Mouse (Mus musculus) limb, embryonic 15.5 days (tissue): ENCODE results near the gene Pnrc1. TPM values are rescaled to one million over a fixed set of nuclear protein-coding genes. Genes with fewer than 3 reads are reported as not detected.

Experiments used
- ATAC-seq: fragments of 200-750 bp; cut with Nextera tagmentation; 2 replicates; pipeline ENCODE4 v1.8.0; 2017; ENCODE audit warnings: low read depth, moderate TSS enrichment; ENCODE audit not compliant: insufficient number of reproducible peaks, low FRiP score, low TSS enrichment
- H3K27ac ChIP-seq: fragments of 300-500 bp; sonication (generic); 2 replicates; pipeline ENCODE4 v1.5.1; 2015; ENCODE audit warnings: moderate library complexity, mild to moderate bottlenecking, inconsistent platforms
- H3K27me3 ChIP-seq: fragments of 300-500 bp; sonication (generic); 2 replicates; pipeline ENCODE4 v1.6.1; 2015; ENCODE audit warnings: inconsistent platforms
- H3K36me3 ChIP-seq: fragments of 300-500 bp; sonication (generic); 2 replicates; pipeline ENCODE4 v1.6.1; 2015; ENCODE audit warnings: inconsistent platforms
- H3K4me1 ChIP-seq: fragments of 300-500 bp; sonication (generic); 2 replicates; pipeline ENCODE4 v1.6.1; 2015; ENCODE audit warnings: inconsistent platforms
- H3K4me2 ChIP-seq: fragments of 300-500 bp; sonication (generic); 2 replicates; pipeline ENCODE4 v1.6.1; 2015; ENCODE audit warnings: mild to moderate bottlenecking, inconsistent platforms
- H3K4me3 ChIP-seq: fragments of 300-500 bp; sonication (generic); 2 replicates; pipeline ENCODE4 v1.5.1; 2015; ENCODE audit warnings: mild to moderate bottlenecking, inconsistent platforms
- H3K9ac ChIP-seq: fragments of 300-500 bp; sonication (generic); 2 replicates; pipeline ENCODE4 v1.6.1; 2015; ENCODE audit warnings: inconsistent platforms
- H3K9me3 ChIP-seq: fragments of 300-500 bp; sonication (generic); 2 replicates; pipeline ENCODE4 v1.6.1; 2016; ENCODE audit warnings: inconsistent platforms
- WGBS: fragments of 180-500 bp; shearing (Covaris S2); methylation state at CpG from one replicate; pipeline ENCODE4 v1.1.7; 2015; 5-methylcytosine and 5-hydroxymethylcytosine counted together
- polyA plus RNA-seq: library from polyadenylated mRNA; unstranded; fragments of >200 nt; fragmentation: Nextera tagmentation; extraction: Ambion mirVana; gene quantifications from 2 replicates; pipeline ENCODE4 v1.2.1, GENCODE M21; 2015

Gene Pnrc1
- polyA plus RNA-seq, 1 experiment from 2014 or later: 98.1 TPM

DNA sequence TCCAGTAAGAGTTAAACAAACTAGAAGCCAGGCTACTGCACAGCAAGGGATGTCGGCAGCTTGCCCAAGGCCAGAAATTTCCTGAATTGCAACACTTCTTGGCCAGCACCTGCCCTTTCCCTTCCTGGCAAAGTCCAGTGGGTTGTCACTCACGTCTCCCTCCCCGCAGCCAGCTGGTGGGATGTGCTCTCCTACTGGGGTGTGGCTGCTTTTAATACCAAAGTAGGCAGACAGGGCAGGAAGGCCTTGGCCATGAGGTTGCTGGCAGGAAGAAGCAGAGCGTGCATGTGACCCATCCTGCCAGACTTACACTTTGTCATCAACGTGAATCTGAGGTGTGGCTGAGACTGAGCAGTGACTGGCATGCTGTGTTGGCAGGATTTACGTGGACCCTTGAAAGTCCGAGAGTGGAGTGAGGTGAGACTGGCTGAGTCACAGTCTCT, 28.6 kb downstream of the Pnrc1 start:
- WGBS: 34% methylated on average over 7 of the region's 7 CpGs
- no peaks in the 10 kb centered on the region for H3K27me3 ChIP-seq
- peak overlapping the region; percentile 1; the same call in 1 of the 2 replicates for H3K4me2 ChIP-seq
- H3K27ac ChIP-seq: peak overlapping the region; percentile 65
- H3K4me1 ChIP-seq: peaks cover 6% of the 10 kb centered on the region; the same call in 1 of the 2 replicates
- H3K9ac ChIP-seq: no peak overlapping the region
- H3K9me3 ChIP-seq: no peaks in the 10 kb centered on the region
- ATAC-seq: peak; percentile 81
- no peaks in the 10 kb centered on the region for H3K36me3 ChIP-seq
- H3K4me3 ChIP-seq: no peak overlapping the region

DNA sequence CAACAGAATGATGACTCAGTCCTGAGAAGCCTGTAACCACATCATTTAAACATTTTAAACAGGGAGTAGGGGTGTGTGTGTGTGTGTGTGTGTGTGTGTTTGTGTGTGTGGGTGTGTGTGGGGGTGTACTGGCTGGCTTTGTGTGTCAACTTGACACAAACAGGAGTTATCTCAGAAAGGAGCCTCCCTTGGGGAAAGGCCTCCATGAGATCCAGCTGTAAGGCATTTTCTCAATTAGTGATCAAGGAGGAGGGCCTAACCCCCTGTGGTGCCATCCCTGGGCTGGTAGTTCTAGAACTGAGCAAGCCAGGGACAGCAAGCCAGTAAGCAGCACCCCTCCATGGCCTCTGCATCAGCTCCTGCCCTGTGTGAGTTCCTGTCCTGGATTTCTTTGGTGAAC, 29.7 kb downstream of the Pnrc1 start:
- H3K4me2 ChIP-seq: no peak overlapping the region
- no peak for ATAC-seq
- H3K9me3 ChIP-seq: no peaks in the 10 kb centered on the region
- no peaks in the 10 kb centered on the region for H3K36me3 ChIP-seq
- peaks cover 6% of the 10 kb centered on the region; the same call in 1 of the 2 replicates for H3K4me1 ChIP-seq
- H3K27ac ChIP-seq: no peak overlapping the region
- no peaks in the 10 kb centered on the region for H3K27me3 ChIP-seq
- no peak overlapping the region for H3K4me3 ChIP-seq
- H3K9ac ChIP-seq: no peak overlapping the region

DNA sequence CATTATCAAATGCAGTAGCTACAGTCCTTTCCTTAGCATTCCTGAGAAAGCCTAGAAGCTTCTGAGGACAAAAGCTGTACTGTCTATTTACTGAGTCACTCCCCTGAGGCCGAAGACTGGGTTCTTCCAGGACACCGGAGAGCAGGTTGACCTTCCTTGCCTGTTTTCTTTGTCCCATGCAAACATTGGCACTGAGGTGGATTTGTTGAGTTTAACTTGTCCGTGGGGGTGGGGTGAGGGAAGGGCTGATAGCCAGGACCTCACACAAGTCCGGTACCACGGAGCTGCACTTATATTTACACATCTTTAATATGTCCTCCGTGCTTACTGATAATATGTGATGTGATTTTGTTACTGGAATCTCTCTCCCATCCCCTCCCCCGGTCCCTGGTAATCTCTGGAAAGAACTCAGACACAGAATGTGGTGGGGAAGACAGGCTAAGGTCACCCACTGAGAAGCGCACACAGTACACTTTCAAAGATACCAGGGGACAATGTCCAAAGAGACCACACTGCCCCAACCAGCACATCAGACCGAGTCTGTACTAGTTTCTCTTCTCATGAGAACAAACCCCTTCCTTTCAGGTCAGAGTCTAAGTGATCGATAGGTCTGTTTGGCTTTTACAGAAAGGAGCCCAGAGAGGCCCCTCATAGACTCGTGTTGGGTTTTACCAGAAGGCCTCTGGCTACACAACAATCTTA, 32.5 kb downstream of the Pnrc1 start:
- H3K4me2 ChIP-seq: no peak overlapping the region
- no peak overlapping the region for H3K27ac ChIP-seq
- no peaks in the 10 kb centered on the region for H3K27me3 ChIP-seq
- H3K4me3 ChIP-seq: no peak overlapping the region
- no peaks in the 10 kb centered on the region for H3K36me3 ChIP-seq
- H3K9ac ChIP-seq: no peak overlapping the region
- no peak for ATAC-seq
- peaks cover 6% of the 10 kb centered on the region; the same call in 1 of the 2 replicates for H3K4me1 ChIP-seq
- no peaks in the 10 kb centered on the region for H3K9me3 ChIP-seq
- WGBS: 75% methylated on average over 11 of the region's 11 CpGs

DNA sequence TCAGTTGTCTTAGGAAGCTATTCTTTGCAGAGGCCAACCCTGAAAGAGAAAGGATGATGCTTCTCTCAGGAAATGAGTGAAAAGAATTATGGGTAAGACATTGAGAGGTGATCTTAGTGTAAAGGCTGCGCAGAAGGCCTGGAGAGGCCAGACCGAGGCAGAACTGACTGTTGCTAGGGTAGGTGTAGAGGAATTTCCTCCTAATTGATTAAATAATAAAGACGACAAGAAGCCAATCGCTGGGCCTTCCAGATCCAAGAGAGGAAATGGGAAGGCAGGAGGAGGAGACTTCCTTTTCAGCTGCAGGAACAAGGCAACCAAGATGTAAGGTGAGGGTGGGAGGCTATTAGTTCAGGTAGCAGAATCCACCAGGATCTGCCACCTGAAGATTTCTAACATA, 35.3 kb downstream of the Pnrc1 start:
- WGBS: 81% methylated on average over 4 of the region's 4 CpGs
- no peak for ATAC-seq
- no peaks in the 10 kb centered on the region for H3K27me3 ChIP-seq
- no peak overlapping the region for H3K9ac ChIP-seq
- no peaks in the 10 kb centered on the region for H3K4me1 ChIP-seq
- H3K4me2 ChIP-seq: no peak overlapping the region
- no peaks in the 10 kb centered on the region for H3K36me3 ChIP-seq
- no peak overlapping the region for H3K4me3 ChIP-seq
- H3K9me3 ChIP-seq: no peaks in the 10 kb centered on the region
- H3K27ac ChIP-seq: no peak overlapping the region

DNA sequence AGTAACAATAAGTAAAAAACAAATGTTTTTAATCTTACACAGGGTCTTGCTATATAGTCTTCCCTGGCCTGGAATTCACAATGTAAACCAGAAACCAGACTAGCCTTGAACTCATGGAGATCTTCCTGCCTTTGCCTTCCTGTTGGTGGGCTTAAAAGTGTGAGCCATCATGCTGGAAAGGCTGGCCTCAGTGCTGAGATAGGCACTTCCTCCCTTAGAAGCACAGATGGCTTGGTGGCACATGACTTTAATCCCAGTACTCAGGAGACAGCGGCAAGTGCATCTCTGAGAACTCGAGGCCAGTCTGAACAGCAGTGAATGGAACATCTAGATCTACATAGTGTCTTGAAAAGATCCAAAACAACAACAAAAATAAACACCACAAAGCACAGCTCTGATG, 39.1 kb downstream of the Pnrc1 start:
- Histone ChIP-seq H3K27ac (no peak overlapping the region), H3K9ac (no peak overlapping the region), H3K4me1 (peaks cover 7% of the 10 kb centered on the region), H3K36me3 (peaks cover 1% of the 10 kb centered on the region; the same call in 1 of the 2 replicates), H3K9me3 (no peaks in the 10 kb centered on the region), H3K27me3 (no peaks in the 10 kb centered on the region), H3K4me3 (no peak overlapping the region), H3K4me2 (no peak overlapping the region)
- 87% methylated on average over 2 of the region's 2 CpGs for WGBS
- no peak for ATAC-seq

DNA sequence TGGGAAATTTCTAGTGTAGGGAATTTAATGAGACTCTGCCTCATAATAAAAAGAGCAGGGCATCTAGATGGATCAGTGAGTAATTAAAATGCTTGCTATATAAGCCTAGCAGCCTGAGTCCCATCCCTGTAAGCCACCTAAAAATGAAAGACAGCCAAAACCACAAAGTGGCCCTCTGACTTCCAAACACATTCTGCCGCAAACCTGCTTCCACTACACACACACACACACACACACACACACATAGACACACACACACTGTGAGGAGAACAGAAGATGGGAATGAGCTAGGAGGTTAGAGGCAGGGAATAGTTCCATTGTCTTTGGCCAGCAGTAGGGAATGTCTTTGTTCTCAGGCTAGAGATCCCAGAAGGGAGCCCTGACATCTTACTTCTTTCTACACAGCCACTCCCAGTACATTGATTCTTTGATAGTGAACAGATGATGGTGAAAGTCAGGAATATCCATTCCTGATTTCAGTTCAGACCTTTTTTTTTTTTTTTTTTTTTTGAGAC, 40.2 kb downstream of the Pnrc1 start:
- Histone ChIP-seq H3K4me1 (peaks cover 17% of the 10 kb centered on the region), H3K4me2 (no peak overlapping the region), H3K27me3 (no peaks in the 10 kb centered on the region), H3K4me3 (no peak overlapping the region), H3K36me3 (peaks cover 11% of the 10 kb centered on the region), H3K9ac (no peak overlapping the region), H3K27ac (no peak overlapping the region), H3K9me3 (no peaks in the 10 kb centered on the region)
- WGBS: 75% methylated on average over 1 of the region's 1 CpGs
- no peak for ATAC-seq

DNA sequence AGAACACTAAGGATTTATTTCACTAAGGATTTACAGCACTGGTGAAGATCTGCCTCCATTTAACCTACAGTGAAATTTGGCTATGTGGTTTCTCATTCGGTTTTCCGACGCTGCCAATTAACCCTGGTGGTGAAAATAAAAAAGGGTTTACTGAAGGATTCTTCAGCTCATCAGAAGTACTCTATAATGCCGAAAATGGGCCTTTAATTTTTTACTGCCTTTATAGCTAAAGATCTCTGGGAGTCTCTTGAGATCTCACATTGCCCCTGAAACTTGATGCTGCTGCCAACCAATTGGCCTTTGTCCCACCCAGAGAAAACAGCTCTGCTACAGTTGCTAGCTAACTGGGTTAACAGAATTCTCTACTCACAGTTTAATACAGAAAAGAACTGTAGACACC, 41.0 kb downstream of the Pnrc1 start:
- no peak for ATAC-seq
- H3K9ac ChIP-seq: peak overlapping the region; percentile 33; the same call in 1 of the 2 replicates
- H3K4me2 ChIP-seq: peak overlapping the region; percentile 46
- H3K4me3 ChIP-seq: peak overlapping the region; percentile 89
- H3K36me3 ChIP-seq: peaks cover 19% of the 10 kb centered on the region
- WGBS: 2% methylated on average over 4 of the region's 4 CpGs
- H3K4me1 ChIP-seq: peaks cover 20% of the 10 kb centered on the region
- no peaks in the 10 kb centered on the region for H3K27me3 ChIP-seq
- no peaks in the 10 kb centered on the region for H3K9me3 ChIP-seq
- peak overlapping the region; percentile 100 for H3K27ac ChIP-seq

DNA sequence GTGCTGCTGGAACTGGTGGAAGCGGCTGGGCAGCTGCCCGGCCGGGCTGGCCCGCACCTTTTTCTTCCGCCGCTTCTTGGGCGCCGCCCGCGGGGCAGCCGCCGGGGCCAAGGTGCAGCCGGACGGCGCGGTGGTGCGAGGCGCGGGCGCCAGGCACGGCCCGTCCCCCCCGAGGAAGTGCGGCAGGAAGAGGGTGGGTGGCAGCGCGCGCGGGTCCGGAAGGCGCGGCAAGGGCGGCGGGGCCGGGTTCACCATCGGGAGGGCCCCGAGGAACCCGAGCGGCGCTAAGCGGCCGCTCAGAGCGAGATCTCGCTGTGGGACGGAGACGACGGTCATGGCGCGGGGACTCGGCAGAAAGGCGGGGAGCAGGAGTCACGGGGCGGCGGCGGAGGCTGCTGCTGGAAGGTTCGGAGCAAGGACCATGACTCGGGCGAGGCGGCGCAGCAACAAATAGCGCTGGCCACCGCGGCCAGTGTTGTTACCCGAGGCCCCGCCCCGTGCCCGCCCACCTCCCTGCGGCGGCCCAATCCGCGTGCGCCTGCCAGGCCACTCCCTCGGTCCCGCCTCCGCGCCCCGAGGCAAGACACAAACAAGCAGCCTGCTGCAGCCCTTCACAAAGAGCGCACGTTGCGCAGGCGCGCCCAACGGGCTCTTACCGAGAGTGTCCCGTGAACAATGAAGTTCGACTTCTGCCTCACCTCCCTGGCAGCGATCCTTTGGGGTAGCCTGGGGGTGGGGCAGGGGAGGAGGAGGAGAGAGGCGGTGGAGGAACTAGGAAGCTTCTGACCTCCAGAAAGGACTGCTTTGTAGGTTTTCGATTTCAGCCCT, 41.7 kb downstream of the Pnrc1 start:
- peak; percentile 90 for ATAC-seq
- Histone ChIP-seq H3K4me1 (peaks cover 20% of the 10 kb centered on the region), H3K36me3 (peaks cover 24% of the 10 kb centered on the region), H3K27ac (peak overlapping the region; percentile 100), H3K27me3 (no peaks in the 10 kb centered on the region), H3K4me2 (peak overlapping the region; percentile 49), H3K4me3 (peak overlapping the region; percentile 89), H3K9me3 (no peaks in the 10 kb centered on the region), H3K9ac (peak overlapping the region; percentile 98)
- under 1% methylated on average over 78 of the region's 88 CpGs for WGBS

DNA sequence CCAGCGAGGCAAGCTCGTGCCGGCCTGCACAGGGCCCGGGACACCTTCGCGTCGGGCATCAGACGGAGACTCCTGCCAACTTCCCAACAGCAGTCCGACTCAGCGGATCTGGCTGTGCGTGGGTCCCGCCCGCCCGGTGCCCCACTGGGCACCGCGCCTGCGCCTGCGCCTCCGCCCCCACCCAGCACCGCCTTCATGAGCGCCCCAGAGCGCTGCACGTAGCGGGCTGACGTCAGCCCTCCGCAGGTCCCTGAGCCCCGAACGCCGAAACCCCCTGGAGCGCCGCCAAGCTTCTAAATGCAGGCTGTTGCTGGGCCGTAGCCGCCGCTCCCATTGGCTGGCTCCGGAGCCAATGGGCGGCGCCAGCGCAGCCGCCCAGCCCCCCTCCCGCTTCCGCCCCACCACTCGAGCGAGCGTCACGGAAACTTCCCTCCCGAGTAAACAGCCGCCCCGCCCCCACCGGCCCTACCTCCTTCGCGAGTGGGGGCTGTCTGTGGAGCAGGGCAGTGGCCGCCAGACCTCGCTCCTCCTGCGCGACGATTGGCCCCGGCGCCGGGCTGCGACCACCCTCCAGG, 42.4 kb downstream of the Pnrc1 start:
- under 1% methylated on average over 56 of the region's 60 CpGs for WGBS
- Histone ChIP-seq H3K27me3 (no peaks in the 10 kb centered on the region), H3K4me1 (peaks cover 22% of the 10 kb centered on the region), H3K4me3 (peak overlapping the region; percentile 89), H3K36me3 (peaks cover 31% of the 10 kb centered on the region), H3K4me2 (peak overlapping the region; percentile 49), H3K9me3 (no peaks in the 10 kb centered on the region), H3K27ac (peak overlapping the region; percentile 100), H3K9ac (peak overlapping the region; percentile 98)
- ATAC-seq: peak; percentile 95

DNA sequence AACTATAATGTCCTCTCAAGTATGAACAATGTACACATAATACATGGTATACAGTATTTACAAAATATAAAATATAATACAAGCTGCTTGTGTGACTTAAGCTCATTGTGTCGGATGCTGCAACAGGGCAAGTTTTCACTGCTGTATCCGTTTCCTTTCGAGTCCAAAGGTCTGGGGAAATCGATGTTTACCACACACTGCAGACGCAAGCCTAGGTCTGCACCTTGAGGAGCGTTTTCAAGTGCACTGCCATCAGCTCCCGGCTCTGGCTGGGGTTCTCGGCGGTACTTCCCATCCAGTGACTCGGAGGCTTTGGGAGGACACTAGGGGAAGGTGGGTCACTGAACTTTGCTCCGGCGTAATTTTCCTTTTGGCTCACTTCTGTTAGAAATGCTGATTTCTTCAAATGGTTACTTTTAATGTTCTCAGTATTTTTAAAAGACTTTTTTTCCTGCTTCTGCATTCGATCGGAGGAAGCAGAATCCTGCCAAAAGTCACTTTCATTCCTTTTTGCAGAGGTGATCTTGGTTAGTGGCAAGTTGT, 44.0 kb downstream of the Pnrc1 start:
- H3K9ac ChIP-seq: no peak overlapping the region
- peaks cover 24% of the 10 kb centered on the region for H3K4me1 ChIP-seq
- WGBS: 84% methylated on average over 14 of the region's 14 CpGs

DNA sequence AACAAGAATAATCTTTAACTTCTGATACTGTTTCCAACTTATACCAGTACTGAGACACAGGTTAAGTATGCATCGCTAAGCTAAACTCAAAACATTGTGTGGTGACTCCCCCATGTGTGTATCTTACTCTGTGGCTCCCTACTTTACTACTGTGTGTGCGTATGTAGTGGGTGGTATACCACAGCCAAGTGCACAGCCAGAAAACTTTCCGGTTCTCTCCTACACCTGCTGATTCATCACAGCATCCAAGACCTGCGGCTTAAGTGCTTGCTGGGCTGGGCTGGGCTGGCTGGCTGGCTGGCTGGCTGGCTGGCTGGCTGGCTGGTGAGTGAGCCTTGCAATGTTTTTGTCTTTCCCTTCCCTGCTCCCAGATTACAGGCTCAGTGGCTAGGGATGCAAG, 46.0 kb downstream of the Pnrc1 start:
- Histone ChIP-seq H3K27ac (no peak overlapping the region), H3K4me3 (no peak overlapping the region), H3K4me1 (peaks cover 22% of the 10 kb centered on the region), H3K27me3 (no peaks in the 10 kb centered on the region), H3K9me3 (no peaks in the 10 kb centered on the region), H3K4me2 (no peak overlapping the region), H3K36me3 (peaks cover 34% of the 10 kb centered on the region), H3K9ac (no peak overlapping the region)
- 90% methylated on average over 4 of the region's 4 CpGs for WGBS
- no peak for ATAC-seq

More for the DNA sequence above, 44.0 kb downstream of the Pnrc1 start:
- H3K36me3 ChIP-seq: peaks cover 34% of the 10 kb centered on the region
- H3K27me3 ChIP-seq: no peaks in the 10 kb centered on the region
- peak overlapping the region; percentile 89; the same call in 1 of the 2 replicates for H3K4me3 ChIP-seq
- peak overlapping the region; percentile 49 for H3K4me2 ChIP-seq
- ATAC-seq: no peak
- H3K27ac ChIP-seq: no peak overlapping the region
- no peaks in the 10 kb centered on the region for H3K9me3 ChIP-seq
